Mouse (Mus musculus) left cerebral cortex, adult 8-10 months (tissue): ENCODE results near the gene Mapk9. TPM values are rescaled to one million over a fixed set of nuclear protein-coding genes. Genes with fewer than 3 reads are reported as not detected.

Experiments used
- microRNA-seq, 2 experiments: library from miRNA; unstranded; fragments of <30 nt; microRNA quantifications; one replicate each; pipeline ENCODE4 v1.2.0; 2022
- total RNA-seq, 4 experiments: library from RNA; stranded (reverse); gene quantifications; 2 replicates each; pipeline ENCODE4 v1.2.4; 2022

Mapk9 gene
- total RNA-seq, 4 experiments from 2014 or later: 187 to 250 (median 223) TPM

Small RNA genes within 50 kb of the gene (microRNA-seq; reads per million reads assigned to microRNA genes)
- gene Gm23492: 0 reads per million in 2 experiments

Other genes starting within 250 kb of the Mapk9 start
- gene Flt4, start 237.5 kb upstream of the Mapk9 start, total RNA-seq: 1 to 10 TPM; 2.5 to 3.0 (median 2.8) TPM
- not detected for gene Scgb3a1, start 183.1 kb upstream of the Mapk9 start, total RNA-seq
- 10 to 100 TPM; 45.5 to 58.3 (median 52.1) TPM for gene Cnot6, start 134.0 kb upstream of the Mapk9 start, total RNA-seq
- 1 to 10 TPM; 6.3 to 9.0 (median 7.9) TPM for gene Gfpt2, start 52.6 kb upstream of the Mapk9 start, total RNA-seq
- 10 to 100 TPM; 30.9 to 37.4 (median 34.3) TPM for gene Rasgef1c, start 55.1 kb downstream of the Mapk9 start, total RNA-seq
- gene Rnf130, start 178.6 kb downstream of the Mapk9 start, total RNA-seq: 100 to 1,000 TPM in 3 of 4 experiments, 10 to 100 TPM in 1; 99.1 to 110 (median 102) TPM